Mouse (Mus musculus) forebrain, embryonic 11.5 days (tissue): ENCODE measurements around the gene Nans. TPM values are rescaled to one million over a fixed set of nuclear protein-coding genes. Genes with fewer than 3 reads are reported as not detected.

Source experiments
- ATAC-seq: fragments of 200-750 bp; cut with Nextera tagmentation; replicated peaks from 2 replicates; pipeline ENCODE4 v1.8.0; 2017; ENCODE audit warnings: moderate TSS enrichment; ENCODE audit not compliant: low FRiP score
- DNase-seq: peaks from one replicate; pipeline ENCODE4 v3.0.0-alpha.2; 2017; ENCODE audit warnings: low spot score
- H3K27ac ChIP-seq: fragments of 300-500 bp; sonication (generic); 2 replicates; pipeline ENCODE4 v1.5.1; 2014; ENCODE audit warnings: low read depth, low read length
- H3K27me3 ChIP-seq: fragments of 300-500 bp; sonication (generic); 2 replicates; pipeline ENCODE4 v1.6.1; 2014; ENCODE audit warnings: mild to moderate bottlenecking, low read length, mixed read lengths; ENCODE audit not compliant: control insufficient read depth, insufficient read depth
- H3K36me3 ChIP-seq: fragments of 300-500 bp; sonication (generic); 2 replicates; pipeline ENCODE4 v1.6.1; 2014; ENCODE audit warnings: mild to moderate bottlenecking, low read length, moderate library complexity, mixed read lengths; ENCODE audit not compliant: control insufficient read depth, insufficient read depth
- H3K4me1 ChIP-seq: fragments of 300-500 bp; sonication (generic); replicated peaks from 2 replicates; pipeline ENCODE4 v1.6.1; 2014; ENCODE audit warnings: low read length, mixed read lengths; ENCODE audit not compliant: control insufficient read depth, insufficient read depth
- H3K4me2 ChIP-seq: fragments of 300-500 bp; sonication (generic); 2 replicates; pipeline ENCODE4 v1.6.1; 2014; ENCODE audit warnings: low read depth, mild to moderate bottlenecking, low read length, moderate library complexity, mixed read lengths; ENCODE audit not compliant: severe bottlenecking
- H3K4me3 ChIP-seq: fragments of 300-500 bp; sonication (generic); 2 replicates; pipeline ENCODE4 v1.5.1; 2014; ENCODE audit warnings: low read depth, low read length
- H3K9ac ChIP-seq: fragments of 300-500 bp; sonication (generic); 2 replicates; pipeline ENCODE4 v1.6.1; 2014; ENCODE audit warnings: low read length
- H3K9me3 ChIP-seq: fragments of 300-500 bp; sonication (generic); 2 replicates; pipeline ENCODE4 v1.6.1; 2016; ENCODE audit warnings: low read length, mixed read lengths; ENCODE audit not compliant: control insufficient read depth
- WGBS: fragments of 180-500 bp; shearing (Covaris S2); extraction: QIAGEN DNeasy Blood & Tissue Kit; methylation state at CpG from one replicate; pipeline ENCODE4 v1.1.7; 2014; 5-methylcytosine and 5-hydroxymethylcytosine counted together
- polyA plus RNA-seq: library from polyadenylated mRNA; unstranded; fragments of >200 nt; fragmentation: Nextera tagmentation; extraction: Ambion mirVana; gene quantifications from 2 replicates; pipeline ENCODE4 v1.2.1, GENCODE M21; 2014

Gene Nans
- 63.8 and 70.8 TPM in 2 replicates for polyA plus RNA-seq

DNA sequence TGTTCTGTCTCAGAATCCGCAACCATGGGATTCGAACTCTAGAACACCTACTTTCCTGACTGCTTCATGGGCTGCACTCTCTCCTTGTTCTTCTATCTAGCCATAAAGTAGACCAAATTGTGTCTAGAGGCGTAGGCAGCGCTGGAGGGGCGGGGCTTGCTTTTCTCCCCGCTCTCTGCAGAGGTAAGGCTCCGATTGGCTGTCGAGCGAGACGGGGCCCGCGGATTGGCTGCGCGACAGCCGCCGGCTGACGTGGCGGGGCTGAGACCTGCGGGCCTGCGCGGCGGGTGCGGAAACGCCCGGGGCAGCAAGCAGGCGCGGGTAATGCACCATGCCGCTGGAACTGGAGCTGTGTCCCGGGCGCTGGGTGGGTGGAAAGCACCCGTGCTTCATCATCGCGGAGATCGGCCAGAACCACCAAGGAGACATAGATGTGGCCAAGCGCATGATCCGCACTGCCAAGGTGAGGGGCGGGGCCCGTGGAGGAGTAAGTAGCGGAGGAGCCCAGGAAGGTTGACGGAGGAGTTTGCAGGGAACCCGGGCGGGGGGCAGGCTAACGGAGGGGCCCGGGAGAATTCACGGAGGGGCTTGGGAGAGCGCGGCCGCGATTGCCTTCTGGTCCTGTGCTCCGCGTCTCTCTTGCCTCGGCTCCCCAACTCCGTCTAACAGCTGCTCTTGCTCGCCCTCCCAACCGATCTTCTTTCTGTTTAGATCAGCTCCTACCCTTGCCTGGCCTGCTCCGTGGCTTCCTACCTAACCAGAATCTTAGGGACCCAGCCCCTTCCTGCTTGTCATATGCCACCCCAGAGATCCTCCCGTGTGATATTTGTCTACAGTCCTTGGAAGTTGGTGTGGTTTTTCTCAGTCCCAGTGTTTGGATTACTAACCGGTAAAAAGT lies at the start of gene Nans:
TSS of gene Nans (plus strand) at position 221 of the 898 bp plus-strand sequence.
- Histone ChIP-seq H3K27me3 (no peaks in the 10 kb centered on the region), H3K27ac (no peak within 1 kb of the TSS), H3K4me3 (peak within 1 kb of the TSS; percentile 82), H3K4me2 (peak within 1 kb of the TSS; percentile 70), H3K4me1 (peaks cover 4% of the 10 kb centered on the region; the same call in 1 of the 2 replicates), H3K36me3 (no peaks in the 10 kb centered on the region), H3K9ac (peak within 1 kb of the TSS; percentile 80), H3K9me3 (no peaks in the 10 kb centered on the region)
- under 1% methylated on average over 58 of the region's 58 CpGs for WGBS
- DNase-seq, result peak; percentile 97
- ATAC-seq, result peak; percentile 99

DNA sequence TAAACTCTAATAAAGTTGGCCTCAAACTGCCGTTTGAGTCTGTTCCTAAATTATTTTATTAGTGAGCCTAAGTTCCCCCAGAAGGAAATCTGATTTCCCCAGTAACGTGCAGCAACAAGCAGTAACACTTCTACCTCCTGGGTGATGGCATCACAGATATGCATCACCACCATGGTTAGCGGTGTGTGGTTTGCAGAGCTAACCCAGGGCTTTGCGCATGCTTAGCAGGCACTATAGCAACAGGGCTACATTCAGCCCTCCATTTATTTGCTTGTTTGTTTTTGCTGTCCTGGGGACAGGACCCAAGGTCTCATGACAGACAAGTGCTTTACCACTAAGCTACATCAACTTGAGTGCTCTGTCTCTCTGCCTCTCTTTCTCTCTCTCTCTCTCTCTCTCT lies 46.5 kb upstream of the Nans start:
- ATAC-seq, result no peak
- Histone ChIP-seq H3K4me2 (no peak overlapping the region), H3K9me3 (no peaks in the 10 kb centered on the region), H3K27me3 (no peaks in the 10 kb centered on the region), H3K9ac (no peak overlapping the region), H3K4me1 (no peaks in the 10 kb centered on the region), H3K4me3 (no peak overlapping the region), H3K36me3 (no peaks in the 10 kb centered on the region), H3K27ac (no peak overlapping the region)
- 82% methylated on average over 4 of the region's 4 CpGs for WGBS
- DNase-seq, result no peak

DNA sequence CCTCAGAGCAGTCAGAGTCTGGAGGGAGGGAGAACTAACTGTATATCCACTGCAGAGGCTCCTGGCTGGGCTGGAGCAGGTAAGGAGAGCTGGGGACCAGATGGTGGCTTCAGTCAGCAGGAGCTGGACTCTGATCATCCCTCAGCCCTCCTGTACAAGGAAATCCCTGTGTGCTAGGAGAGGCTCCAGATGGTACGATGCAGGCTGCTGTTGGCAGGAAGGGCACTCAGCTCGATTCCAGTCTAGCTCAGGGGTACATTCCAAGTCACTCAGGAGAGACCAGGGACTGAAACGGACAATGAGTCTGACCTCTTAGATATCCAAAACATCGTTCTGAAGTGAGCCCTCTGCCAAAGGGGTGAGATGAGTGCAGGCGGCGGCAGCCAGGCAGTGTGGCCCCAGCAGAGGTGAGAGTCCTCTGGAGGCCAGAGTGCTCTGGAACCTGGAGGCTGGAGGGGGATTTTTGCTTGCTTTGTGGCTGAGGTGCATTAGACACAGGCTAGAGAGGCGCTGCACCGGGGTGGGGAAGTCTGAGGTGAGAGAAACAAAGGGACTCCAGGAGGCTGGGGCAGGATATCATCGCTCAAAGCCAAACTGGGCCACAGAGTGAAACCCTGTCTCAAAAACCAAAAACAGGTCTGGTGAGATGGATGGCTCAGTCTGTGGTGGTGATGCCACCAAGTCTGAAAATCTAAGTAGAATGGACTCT lies 43.7 kb upstream of the Nans start:
- H3K36me3 ChIP-seq, result no peaks in the 10 kb centered on the region
- H3K27me3 ChIP-seq, result no peaks in the 10 kb centered on the region
- H3K4me1 ChIP-seq, result 0 out of 2 replicates have a peak, but pooled peaks cover 2% of the 10 kb centered on the region
- ATAC-seq, result no peak
- WGBS, result 48% methylated on average over 9 of the region's 9 CpGs
- no peak overlapping the region; the same call in 1 of the 2 replicates for H3K9ac ChIP-seq
- no peak overlapping the region for H3K4me2 ChIP-seq
- no peaks in the 10 kb centered on the region for H3K9me3 ChIP-seq
- no peak for DNase-seq
- no peak overlapping the region for H3K4me3 ChIP-seq
- no peak overlapping the region for H3K27ac ChIP-seq

DNA sequence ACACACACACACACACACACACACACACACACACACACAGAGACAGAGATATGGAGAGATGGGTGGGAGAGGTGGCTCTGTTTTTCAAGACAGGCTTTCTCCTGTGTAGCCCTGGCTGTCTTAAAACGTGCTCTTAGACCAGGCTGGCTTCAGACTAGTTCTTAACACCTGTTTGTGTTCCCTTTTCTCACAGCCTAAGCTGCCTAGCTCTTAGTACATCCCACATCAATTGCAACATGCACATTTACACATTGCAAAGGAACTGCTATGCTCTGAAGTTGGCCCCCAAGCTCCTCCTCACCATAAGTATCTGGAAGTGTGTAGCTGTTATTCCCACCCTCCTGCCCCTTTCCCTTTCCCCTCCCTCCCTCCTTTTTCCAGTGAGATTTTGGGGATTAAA lies 41.6 kb upstream of the Nans start:
- no peaks in the 10 kb centered on the region for H3K9me3 ChIP-seq
- no peaks in the 10 kb centered on the region for H3K36me3 ChIP-seq
- no peak overlapping the region for H3K4me2 ChIP-seq
- H3K4me3 ChIP-seq, result no peak overlapping the region
- H3K9ac ChIP-seq, result no peak overlapping the region
- no peak overlapping the region for H3K27ac ChIP-seq
- H3K4me1 ChIP-seq, result 0 out of 2 replicates have a peak, but pooled peaks cover 2% of the 10 kb centered on the region
- DNase-seq (no peak), ATAC-seq (no peak)
- H3K27me3 ChIP-seq, result no peaks in the 10 kb centered on the region
- 67% methylated on average over 1 of the region's 1 CpGs for WGBS

DNA sequence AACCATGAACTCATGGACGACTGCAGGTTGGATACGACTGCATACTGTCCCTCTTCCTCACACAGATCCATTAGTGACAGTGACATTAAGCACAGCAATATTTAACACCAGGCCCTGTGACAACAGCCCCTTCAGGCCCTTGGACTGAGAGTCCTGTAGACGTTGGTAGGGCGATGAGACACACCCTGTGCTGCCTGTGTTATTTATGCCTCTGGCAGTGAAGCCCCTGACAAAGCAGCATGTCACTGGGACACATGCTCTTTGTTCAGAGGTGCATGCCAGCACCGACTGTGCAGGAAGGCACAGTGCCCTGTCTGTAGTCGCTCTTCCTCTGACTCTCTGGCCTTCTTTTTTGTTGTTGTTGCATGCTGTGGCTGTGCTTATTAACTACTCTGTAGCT lies 40.2 kb upstream of the Nans start:
- peaks cover 11% of the 10 kb centered on the region for H3K4me1 ChIP-seq
- no peaks in the 10 kb centered on the region for H3K9me3 ChIP-seq
- no peaks in the 10 kb centered on the region for H3K27me3 ChIP-seq
- 60% methylated on average over 6 of the region's 6 CpGs for WGBS
- DNase-seq (no peak), ATAC-seq (no peak)
- H3K27ac ChIP-seq, result no peak overlapping the region
- no peaks in the 10 kb centered on the region for H3K36me3 ChIP-seq
- no peak overlapping the region for H3K4me3 ChIP-seq
- H3K4me2 ChIP-seq, result no peak overlapping the region
- no peak overlapping the region for H3K9ac ChIP-seq

DNA sequence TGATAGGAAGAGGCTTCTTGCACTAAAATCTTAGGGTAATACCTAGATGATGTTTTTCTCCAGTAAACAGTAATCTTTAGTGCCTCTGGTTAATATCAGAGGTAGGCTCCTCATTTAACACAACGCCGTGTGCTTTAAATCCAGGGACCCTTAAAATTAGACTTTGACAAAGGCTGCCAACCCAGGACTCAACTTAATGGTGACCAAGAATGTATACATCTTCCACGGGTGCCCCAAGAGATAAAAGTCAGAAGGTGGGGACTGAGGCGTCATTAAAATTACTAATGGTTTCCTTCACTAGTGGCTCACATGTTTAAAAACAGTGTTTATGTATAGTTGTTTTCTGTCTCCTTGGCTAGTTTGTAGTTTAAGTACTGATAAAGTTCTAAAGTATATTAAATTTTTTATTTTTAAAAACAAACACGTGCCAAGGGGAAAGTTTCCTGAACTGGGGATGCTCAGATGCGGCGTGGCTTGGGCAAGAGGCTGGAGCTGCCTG lies 39.0 kb upstream of the Nans start:
- Histone ChIP-seq H3K27me3 (no peaks in the 10 kb centered on the region), H3K36me3 (no peaks in the 10 kb centered on the region), H3K4me3 (peak overlapping the region; percentile 96), H3K4me2 (peak overlapping the region; percentile 84), H3K9me3 (no peaks in the 10 kb centered on the region), H3K27ac (peak overlapping the region; percentile 98), H3K9ac (peak overlapping the region; percentile 100), H3K4me1 (peaks cover 11% of the 10 kb centered on the region)
- no peak for ATAC-seq
- no peak for DNase-seq
- WGBS, result 33% methylated on average over 7 of the region's 7 CpGs

DNA sequence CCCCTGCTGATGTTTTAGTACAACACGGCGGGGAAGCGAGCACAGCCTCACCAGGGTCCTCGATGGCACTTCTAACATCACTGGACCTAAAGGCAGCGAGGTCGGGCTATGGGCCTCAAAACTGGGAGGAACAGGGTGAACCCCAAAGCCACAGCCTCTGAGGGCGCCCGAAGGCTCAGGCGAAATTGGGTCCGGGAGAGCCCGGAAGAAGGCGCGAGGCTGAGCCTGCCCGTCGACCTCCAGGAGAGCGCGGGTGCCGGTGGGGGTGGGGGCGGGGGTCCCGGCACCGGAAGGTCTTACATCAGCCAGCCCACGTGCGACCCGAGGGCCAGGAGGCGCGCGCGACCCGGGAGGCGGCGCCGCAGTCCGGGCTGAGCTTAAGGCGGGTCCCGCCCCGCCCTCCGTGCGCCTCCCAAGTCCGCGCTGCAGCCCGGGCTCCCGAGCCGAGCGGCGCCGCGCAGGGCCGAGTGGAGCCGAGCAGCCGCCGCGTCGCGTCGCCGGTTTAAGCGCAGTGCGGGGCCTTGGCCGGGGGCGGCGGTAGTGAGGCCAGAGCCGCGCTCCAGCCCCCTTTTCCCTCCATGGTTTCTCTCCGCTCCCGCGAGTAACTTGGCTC lies 38.4 kb upstream of the Nans start, which contains the start of gene Anp32b:
TSS of gene Anp32b (plus strand) at position 384 of the 613 bp plus-strand sequence.
- Histone ChIP-seq H3K4me2 (peak within 1 kb of the TSS; percentile 84), H3K4me3 (peak within 1 kb of the TSS; percentile 96), H3K4me1 (peaks cover 14% of the 10 kb centered on the region), H3K9ac (peak within 1 kb of the TSS; percentile 100), H3K9me3 (no peaks in the 10 kb centered on the region), H3K27me3 (no peaks in the 10 kb centered on the region), H3K27ac (peak within 1 kb of the TSS; percentile 98), H3K36me3 (no peaks in the 10 kb centered on the region)
- ATAC-seq (peak; percentile 96), DNase-seq (peak; percentile 95)
- under 1% methylated on average over 61 of the region's 66 CpGs for WGBS

DNA sequence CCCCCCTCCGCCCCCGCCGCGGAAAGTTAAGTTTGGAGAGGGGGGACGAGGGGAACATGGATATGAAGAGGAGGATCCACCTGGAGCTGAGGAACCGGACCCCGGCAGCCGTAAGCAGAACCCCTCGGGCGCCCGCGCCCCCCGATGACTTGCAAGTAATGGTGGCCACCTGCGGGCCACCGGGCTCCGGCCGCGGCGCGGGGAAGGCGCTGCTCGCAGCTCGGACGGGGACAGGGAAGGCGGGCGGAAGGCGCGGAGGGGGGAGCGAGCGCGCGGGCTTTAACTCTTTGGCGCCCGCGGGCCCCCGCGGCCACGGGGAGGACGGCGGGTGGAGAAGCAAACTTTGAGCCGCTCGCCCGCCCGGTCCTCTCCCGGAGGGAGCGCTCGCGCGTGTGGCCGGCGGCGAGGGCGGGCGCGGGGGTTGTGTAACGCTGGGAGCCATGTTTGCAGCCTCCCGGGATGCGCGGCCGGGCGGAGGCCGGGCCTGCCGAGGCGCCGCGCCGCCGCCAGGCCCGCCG lies 37.7 kb upstream of the Nans start:
- peak overlapping the region; percentile 84; the same call in 1 of the 2 replicates for H3K4me2 ChIP-seq
- H3K4me3 ChIP-seq, result peak overlapping the region; percentile 96
- no peaks in the 10 kb centered on the region for H3K27me3 ChIP-seq
- no peaks in the 10 kb centered on the region for H3K9me3 ChIP-seq
- H3K36me3 ChIP-seq, result no peaks in the 10 kb centered on the region; the same call in 1 of the 2 replicates
- H3K9ac ChIP-seq, result peak overlapping the region; percentile 100
- 1% methylated on average over 54 of the region's 70 CpGs for WGBS
- DNase-seq, result no peak
- peak; percentile 33 for ATAC-seq
- peaks cover 14% of the 10 kb centered on the region for H3K4me1 ChIP-seq
- H3K27ac ChIP-seq, result peak overlapping the region; percentile 98
